Mouse (Mus musculus): ENCODE measurements around the gene Ttll2. TPM values are rescaled to one million over a fixed set of nuclear protein-coding genes. Genes with fewer than 3 reads are reported as not detected.
"Not testable (repeated sequence)": the region's sequence is repeated elsewhere in the genome, so short reads cannot be mapped to it uniquely, and the experiment has no call there.

The Ttll2 gene
- polyA plus RNA-seq, 1 experiment: 0.38 TPM

GRCm38 (mm10) chr17:7365615-7366014, 13.1 kb upstream of the Ttll2 start:
- not testable (repeated sequence) for DNase-seq (ENCODE audit: low read depth)

GRCm38 (mm10) chr17:7360749-7361465, 8.4 kb upstream of the Ttll2 start:
- not testable (repeated sequence) for DNase-seq (ENCODE audit: low read depth)

- DNase-seq (ENCODE audit: low read depth): not testable (repeated sequence)
Observed at GRCm38 (mm10) chr17:7359806-7360205, 7.3 kb upstream of the Ttll2 start.

- DNase-seq (ENCODE audit: low read depth): not testable (repeated sequence)
Observed at GRCm38 (mm10) chr17:7348765-7349164, 3.7 kb downstream of the Ttll2 start.

GRCm38 (mm10) chr17:7337381-7337780, 15.1 kb downstream of the Ttll2 start:
- not testable (repeated sequence) for DNase-seq (ENCODE audit: low read depth)

- not testable (repeated sequence) for DNase-seq (ENCODE audit: low read depth)
Observed at GRCm38 (mm10) chr17:7332745-7333144, 19.8 kb downstream of the Ttll2 start.

GRCm38 (mm10) chr17:7326415-7326814, 26.1 kb downstream of the Ttll2 start:
- DNase-seq (ENCODE audit: low read depth): not testable (repeated sequence)

GRCm38 (mm10) chr17:7324346-7324745, 28.1 kb downstream of the Ttll2 start, which contains the start of gene Tcp10a:
Tcp10a (plus strand) TSS chr17:7324646.
- not testable (repeated sequence) for DNase-seq (ENCODE audit: low read depth)

GRCm38 (mm10) chr17:7319789-7320188, 32.7 kb downstream of the Ttll2 start:
- DNase-seq (ENCODE audit: low read depth): not testable (repeated sequence)

- not testable (repeated sequence) for DNase-seq (ENCODE audit: low read depth)
Observed at GRCm38 (mm10) chr17:7315693-7316382, 36.7 kb downstream of the Ttll2 start.

GRCm38 (mm10) chr17:7306278-7307196, 46.0 kb downstream of the Ttll2 start:
- not testable (repeated sequence) for DNase-seq (ENCODE audit: low read depth)

Other genes starting within 250 kb of the Ttll2 start
- 12.3 and 15.0 TPM in 2 replicates for gene Rps6ka2, start 182.6 kb downstream of the Ttll2 start, polyA plus RNA-seq (2012; rRNA removed)
- 0.57 and 1.5 TPM in 2 replicates for gene Tcp10a, start 28.1 kb downstream of the Ttll2 start, polyA plus RNA-seq (2012; rRNA removed)
- 0.48 and 0.78 TPM in 2 replicates for gene Gm49630, start 19.3 kb upstream of the Ttll2 start, polyA plus RNA-seq (2012; rRNA removed)
- gene Unc93a2, start 32.8 kb upstream of the Ttll2 start, polyA plus RNA-seq (2012; rRNA removed): 2.0 and 3.8 TPM in 2 replicates

Measured in gonadal fat pad, adult 2 months (tissue).